Mouse (Mus musculus): Measurements from ENCODE around the gene Klhl13. TPM values are rescaled to one million over a fixed set of nuclear protein-coding genes. Genes with fewer than 3 reads are reported as not detected.

The Klhl13 gene
- 0.06 and 0.42 TPM in 2 replicates for polyA plus RNA-seq (2012; rRNA removed; ENCODE audit: low replicate concordance)

GRCm38 (mm10) chrX:23364514-23365381 is at the start of gene Klhl13:
Gene Klhl13 (minus strand): TSS chrX:23365082.

All from duodenum, adult 2 months (tissue).